Mouse (Mus musculus) heart, embryonic 14.5 days (tissue): ENCODE results near the gene Chst10. TPM values are rescaled to one million over a fixed set of nuclear protein-coding genes. Genes with fewer than 3 reads are reported as not detected.
A peak's percentile ranks its signal among the peaks of the same experiment; 100 is the strongest.

Source experiments
- ATAC-seq: fragments of 200-750 bp; cut with Nextera tagmentation; 2 replicates; pipeline ENCODE4 v1.8.0; 2017; ENCODE audit warnings: low read depth, moderate TSS enrichment; ENCODE audit not compliant: insufficient number of reproducible peaks, insufficient read depth, low FRiP score
- H3K27ac ChIP-seq, 2 experiments: fragments of 200-500 bp in 1 of 2; fragments of 300-500 bp in 1 of 2; sonication (generic) in 1 of 2; replicated peaks in 1 of 2; 2 replicates each; pipeline ENCODE4 v1.5.1; 2012 to 2014; ENCODE audit warnings: low read depth in 2 of 2, low read length in 2 of 2, control low read depth in 1 of 2, mild to moderate bottlenecking in 1 of 2, mixed read lengths in 1 of 2; ENCODE audit not compliant: control insufficient read depth in 1 of 2, insufficient read depth in 1 of 2
- H3K27me3 ChIP-seq: fragments of 300-500 bp; sonication (generic); 2 replicates; pipeline ENCODE4 v1.6.1; 2014; ENCODE audit warnings: mild to moderate bottlenecking, low read length, control low read depth; ENCODE audit not compliant: control insufficient read depth, insufficient read depth
- H3K36me3 ChIP-seq: fragments of 300-500 bp; sonication (generic); 2 replicates; pipeline ENCODE4 v1.6.1; 2014; ENCODE audit warnings: mild to moderate bottlenecking, control low read depth, low read length, mixed read lengths; ENCODE audit not compliant: control insufficient read depth, insufficient read depth
- H3K4me1 ChIP-seq, 2 experiments: fragments of 200-500 bp in 1 of 2; fragments of 300-500 bp in 1 of 2; sonication (generic) in 1 of 2; 2 replicates each; pipeline ENCODE4 v1.6.1; 2012 to 2014; ENCODE audit warnings: low read length in 2 of 2, control low read depth in 1 of 2, mixed read lengths in 1 of 2; ENCODE audit not compliant: control insufficient read depth in 2 of 2, insufficient read depth in 2 of 2
- H3K4me2 ChIP-seq: fragments of 300-500 bp; sonication (generic); 2 replicates; pipeline ENCODE4 v1.6.1; 2014; ENCODE audit warnings: mild to moderate bottlenecking, low read length
- H3K4me3 ChIP-seq, 2 experiments: fragments of 200-500 bp in 1 of 2; fragments of 300-500 bp in 1 of 2; sonication (generic) in 1 of 2; 2 replicates each; pipeline ENCODE4 v1.5.1; 2012 to 2014; ENCODE audit warnings: low read length in 2 of 2, mild to moderate bottlenecking in 2 of 2, control low read depth in 1 of 2, low read depth in 1 of 2, moderate library complexity in 1 of 2; ENCODE audit not compliant: control insufficient read depth in 1 of 2, insufficient read depth in 1 of 2
- H3K9ac ChIP-seq: fragments of 300-500 bp; sonication (generic); 2 replicates; pipeline ENCODE4 v1.6.1; 2014; ENCODE audit warnings: mild to moderate bottlenecking, low read length
- H3K9me3 ChIP-seq: fragments of 300-500 bp; sonication (generic); 2 replicates; pipeline ENCODE4 v1.6.1; 2016; ENCODE audit warnings: low read length, control low read depth; ENCODE audit not compliant: control insufficient read depth
- WGBS: fragments of 180-500 bp; shearing (Covaris S2); extraction: QIAGEN DNeasy Blood & Tissue Kit; methylation state at CpG from one replicate; pipeline ENCODE4 v1.1.7; 2014; 5-methylcytosine and 5-hydroxymethylcytosine counted together
- polyA plus RNA-seq: library from polyadenylated mRNA; unstranded; fragments of >200 nt; fragmentation: Nextera tagmentation; extraction: Ambion mirVana; gene quantifications from 2 replicates; pipeline ENCODE4 v1.2.1, GENCODE M21; 2014

Chst10 gene
- polyA plus RNA-seq, 1 experiment from 2014 or later, result 2.8 TPM

GRCm38 (mm10) chr1:38848451-38849289, 49.3 kb downstream of the Chst10 start:
- Histone ChIP-seq H3K9me3 (no peaks in the 10 kb centered on the region), H3K4me3 (no peak overlapping the region), H3K36me3 (no peaks in the 10 kb centered on the region), H3K9ac (no peak overlapping the region), H3K4me1 (no peaks in the 10 kb centered on the region), H3K27me3 (no peaks in the 10 kb centered on the region; the same call in 1 of the 2 replicates), H3K27ac (no peak overlapping the region), H3K4me2 (no peak overlapping the region)
- 87% methylated on average over 2 of the region's 2 CpGs for WGBS
- no peak for ATAC-seq

- H3K36me3 ChIP-seq, result no peaks in the 10 kb centered on the region
- no peak overlapping the region for H3K4me2 ChIP-seq
- H3K4me3 ChIP-seq, result no peak overlapping the region
- H3K4me1 ChIP-seq, result no peaks in the 10 kb centered on the region
- H3K9ac ChIP-seq, result no peak overlapping the region
- ATAC-seq, result no peak
- H3K9me3 ChIP-seq, result no peaks in the 10 kb centered on the region
- H3K27ac ChIP-seq, result no peak overlapping the region
- H3K27me3 ChIP-seq, result no peaks in the 10 kb centered on the region; the same call in 1 of the 2 replicates
- WGBS, result 67% methylated on average over 11 of the region's 11 CpGs
These were observed 50.0 kb downstream of the Chst10 start for GRCm38 (mm10) chr1:38847975-38848374.

GRCm38 (mm10) chr1:38843275-38843674, 54.7 kb downstream of the Chst10 start:
- H3K4me1 ChIP-seq, result no peaks in the 10 kb centered on the region
- H3K9ac ChIP-seq, result no peak overlapping the region
- WGBS, result 80% methylated on average over 4 of the region's 4 CpGs
- H3K27me3 ChIP-seq, result peaks cover 4% of the 10 kb centered on the region; the same call in 1 of the 2 replicates
- H3K4me2 ChIP-seq, result no peak overlapping the region
- no peaks in the 10 kb centered on the region for H3K36me3 ChIP-seq
- H3K9me3 ChIP-seq, result no peaks in the 10 kb centered on the region
- no peak for ATAC-seq
- no peak overlapping the region for H3K27ac ChIP-seq
- H3K4me3 ChIP-seq, result no peak overlapping the region

- H3K36me3 ChIP-seq, result no peaks in the 10 kb centered on the region
- H3K27me3 ChIP-seq, result peaks cover 4% of the 10 kb centered on the region; the same call in 1 of the 2 replicates
- H3K4me3 ChIP-seq, result no peak overlapping the region
- no peak overlapping the region for H3K27ac ChIP-seq
- H3K4me2 ChIP-seq, result no peak overlapping the region
- 93% methylated on average over 1 of the region's 1 CpGs for WGBS
- H3K9ac ChIP-seq, result no peak overlapping the region
- H3K9me3 ChIP-seq, result no peaks in the 10 kb centered on the region
- H3K4me1 ChIP-seq, result no peaks in the 10 kb centered on the region
- ATAC-seq, result no peak
These were observed 55.1 kb downstream of the Chst10 start for GRCm38 (mm10) chr1:38842861-38843260.

- Histone ChIP-seq H3K9ac (no peak overlapping the region), H3K9me3 (no peaks in the 10 kb centered on the region), H3K36me3 (no peaks in the 10 kb centered on the region), H3K4me1 (peaks cover 3 to 4% of the 10 kb centered on the region in 2 experiments; a peak in 1 of 4 replicates), H3K4me3 (no peak overlapping the region), H3K27ac (no peak overlapping the region), H3K27me3 (peaks cover 26% of the 10 kb centered on the region), H3K4me2 (no peak overlapping the region)
- no peak for ATAC-seq
- 52% methylated on average over 1 of the region's 1 CpGs for WGBS
These were observed 58.0 kb downstream of the Chst10 start for GRCm38 (mm10) chr1:38839944-38840343.

- WGBS, result 2% methylated on average over 43 of the region's 47 CpGs
- H3K27ac ChIP-seq, result no peak within 1 kb of the TSS
- peak; percentile 21; the same call in 1 of the 2 replicates for ATAC-seq
These were observed 61.5 kb downstream of the Chst10 start, which contains the start of gene Lonrf2 for GRCm38 (mm10) chr1:38836477-38836872. TSS of gene Lonrf2 (minus strand) at chr1:38836711.

GRCm38 (mm10) chr1:38835568-38836476, 62.1 kb downstream of the Chst10 start:
- no peaks in the 10 kb centered on the region for H3K36me3 ChIP-seq
- no peaks in the 10 kb centered on the region for H3K9me3 ChIP-seq
- H3K27me3 ChIP-seq, result peaks cover 26% of the 10 kb centered on the region
- H3K4me2 ChIP-seq, result peak overlapping the region; percentile 97
- H3K4me1 ChIP-seq, result peaks cover 3 to 4% of the 10 kb centered on the region in 2 experiments; a peak in 1 of 4 replicates
- peak; percentile 59 for ATAC-seq
- WGBS, result 2% methylated on average over 102 of the region's 103 CpGs
- H3K27ac ChIP-seq, result no peak overlapping the region
- peak overlapping the region; percentile 69 to 72 for H3K4me3 ChIP-seq
- peak overlapping the region; percentile 80 for H3K9ac ChIP-seq

More at GRCm38 (mm10) chr1:38836477-38836872, 61.5 kb downstream of the Chst10 start, which contains the start of gene Lonrf2:
- peak within 1 kb of the TSS; percentile 80 for H3K9ac ChIP-seq
- no peaks in the 10 kb centered on the region for H3K36me3 ChIP-seq
- H3K9me3 ChIP-seq, result no peaks in the 10 kb centered on the region
- peaks cover 3 to 4% of the 10 kb centered on the region in 2 experiments; a peak in 1 of 4 replicates for H3K4me1 ChIP-seq
- H3K27me3 ChIP-seq, result peaks cover 26% of the 10 kb centered on the region
- peak within 1 kb of the TSS; percentile 97 for H3K4me2 ChIP-seq
- H3K4me3 ChIP-seq, result peak within 1 kb of the TSS; percentile 69 to 72
